Mouse (Mus musculus) midbrain, embryonic 10.5 days (tissue): ENCODE data around the gene Gm11032. TPM values are rescaled to one million over a fixed set of nuclear protein-coding genes. Genes with fewer than 3 reads are reported as not detected.
A peak's percentile ranks its signal among the peaks of the same experiment; 100 is the strongest.

Source experiments
- DNase-seq: peaks from one replicate; pipeline ENCODE4 v3.0.0-alpha.2; 2017; ENCODE audit warnings: low spot score
- H3K27ac ChIP-seq: fragments of 300-500 bp; sonication (generic); replicated peaks from 2 replicates; pipeline ENCODE4 v1.5.1; 2016; ENCODE audit warnings: mild to moderate bottlenecking
- H3K27me3 ChIP-seq: fragments of 300-500 bp; sonication (generic); 2 replicates; pipeline ENCODE4 v1.6.1; 2016; ENCODE audit warnings: low read depth, mild to moderate bottlenecking; ENCODE audit not compliant: poor library complexity, severe bottlenecking
- H3K36me3 ChIP-seq: fragments of 300-500 bp; sonication (generic); 2 replicates; pipeline ENCODE4 v1.6.1; 2016; ENCODE audit warnings: mild to moderate bottlenecking, moderate library complexity
- H3K4me1 ChIP-seq: fragments of 300-500 bp; sonication (generic); 2 replicates; pipeline ENCODE4 v1.6.1; 2016
- H3K4me3 ChIP-seq: fragments of 300-500 bp; sonication (generic); 2 replicates; pipeline ENCODE4 v1.5.1; 2016; ENCODE audit warnings: mild to moderate bottlenecking, moderate library complexity
- H3K9me3 ChIP-seq: fragments of 300-500 bp; sonication (generic); replicated peaks from 2 replicates; pipeline ENCODE4 v1.6.1; 2016; ENCODE audit warnings: mild to moderate bottlenecking
- WGBS: fragments of 180-500 bp; shearing (Covaris S2); methylation state at CpG from one replicate; pipeline ENCODE4 v1.1.7; 2016; 5-methylcytosine and 5-hydroxymethylcytosine counted together
- polyA plus RNA-seq: library from polyadenylated mRNA; unstranded; fragments of >200 nt; fragmentation: Nextera tagmentation; extraction: Ambion mirVana; gene quantifications from 2 replicates; pipeline ENCODE4 v1.2.1, GENCODE M21; 2016

Gene Gm11032
- polyA plus RNA-seq, 1 experiment from 2014 or later: not detected

DNA sequence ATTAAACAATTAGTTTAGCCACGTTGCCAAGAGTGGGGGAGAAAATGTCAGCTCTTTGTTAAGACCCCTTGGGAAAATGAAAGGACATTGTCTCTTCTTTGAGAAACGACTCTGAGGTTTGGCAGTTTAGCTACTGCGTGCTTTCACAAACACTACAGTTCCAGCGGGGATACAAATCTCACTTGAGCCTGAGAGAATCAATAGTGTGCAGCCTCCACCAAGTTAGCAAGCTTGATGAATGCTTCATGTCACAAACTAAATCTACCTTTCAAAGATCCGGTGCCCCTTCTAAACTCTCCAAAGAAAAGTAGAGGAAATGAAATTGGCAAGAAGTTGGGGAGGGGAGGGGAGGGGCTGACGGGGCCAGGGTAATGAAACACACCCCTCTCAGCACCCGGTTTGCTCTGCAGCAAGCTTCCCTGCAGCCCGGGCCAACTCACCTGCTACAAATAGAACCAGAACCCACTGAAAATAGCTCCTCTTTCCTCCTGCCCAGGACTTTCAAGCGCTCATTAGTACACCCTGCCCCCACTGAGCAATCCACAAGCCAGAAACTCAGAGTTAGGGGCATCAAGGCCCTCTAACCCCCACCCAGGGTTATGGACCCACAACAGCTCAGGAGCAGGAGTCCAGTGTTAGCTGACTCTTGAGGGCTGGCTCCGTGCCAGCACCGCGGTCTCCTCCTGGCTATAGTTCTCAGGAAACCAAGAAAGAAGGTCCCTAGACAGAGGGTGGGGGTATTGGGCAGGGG, 17.0 kb upstream of the Gm11032 start:
- H3K4me1 ChIP-seq: peaks cover 14% of the 10 kb centered on the region
- no peaks in the 10 kb centered on the region for H3K9me3 ChIP-seq
- WGBS: 57% methylated on average over 12 of the region's 12 CpGs
- no peaks in the 10 kb centered on the region for H3K27me3 ChIP-seq
- no peak overlapping the region for H3K27ac ChIP-seq
- H3K4me3 ChIP-seq: no peak overlapping the region
- DNase-seq: no peak
- no peaks in the 10 kb centered on the region for H3K36me3 ChIP-seq

DNA sequence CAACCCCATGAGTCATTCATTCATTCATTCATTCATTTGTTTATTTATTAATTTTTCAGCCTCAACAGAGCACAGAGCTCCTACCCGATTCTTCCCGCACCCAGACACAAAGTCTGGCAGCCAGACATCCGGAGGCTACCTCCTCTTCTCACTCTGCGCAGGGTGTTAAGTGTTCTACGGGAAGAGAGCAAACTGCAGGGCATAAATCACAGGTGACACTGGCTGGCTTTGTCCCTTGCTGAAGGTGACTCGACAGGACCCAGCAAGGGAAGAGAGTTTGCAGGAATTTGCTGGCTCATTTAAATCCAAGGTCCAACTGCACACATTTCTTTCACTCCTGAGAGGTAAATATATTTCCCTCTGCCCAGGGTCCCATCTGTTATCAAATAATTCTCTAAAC, 15.4 kb upstream of the Gm11032 start:
- Histone ChIP-seq H3K27ac (no peak overlapping the region), H3K4me3 (no peak overlapping the region), H3K9me3 (no peaks in the 10 kb centered on the region), H3K36me3 (no peaks in the 10 kb centered on the region), H3K4me1 (peaks cover 14% of the 10 kb centered on the region), H3K27me3 (no peaks in the 10 kb centered on the region)
- DNase-seq: no peak
- WGBS: 71% methylated on average over 6 of the region's 6 CpGs

DNA sequence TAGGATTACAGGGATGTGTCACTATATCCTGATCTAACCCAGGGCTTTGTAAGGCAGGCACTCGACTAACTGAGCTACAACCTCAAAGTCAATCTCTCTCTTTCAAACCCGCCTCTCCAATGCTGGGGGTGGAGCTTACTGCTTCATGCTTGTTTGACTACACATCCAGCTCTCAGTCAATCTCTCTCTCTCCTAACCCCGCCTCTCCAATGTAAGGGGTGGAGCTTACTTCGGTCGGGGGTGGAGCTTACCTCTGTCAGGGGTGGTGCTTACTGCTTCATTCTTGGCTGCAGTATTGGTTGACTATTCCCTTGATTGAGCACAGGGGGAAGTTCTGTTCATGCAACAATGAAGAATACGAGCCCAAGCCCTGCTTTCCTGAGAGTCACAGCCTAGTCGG, 14.5 kb upstream of the Gm11032 start:
- 49% methylated on average over 7 of the region's 7 CpGs for WGBS

DNA sequence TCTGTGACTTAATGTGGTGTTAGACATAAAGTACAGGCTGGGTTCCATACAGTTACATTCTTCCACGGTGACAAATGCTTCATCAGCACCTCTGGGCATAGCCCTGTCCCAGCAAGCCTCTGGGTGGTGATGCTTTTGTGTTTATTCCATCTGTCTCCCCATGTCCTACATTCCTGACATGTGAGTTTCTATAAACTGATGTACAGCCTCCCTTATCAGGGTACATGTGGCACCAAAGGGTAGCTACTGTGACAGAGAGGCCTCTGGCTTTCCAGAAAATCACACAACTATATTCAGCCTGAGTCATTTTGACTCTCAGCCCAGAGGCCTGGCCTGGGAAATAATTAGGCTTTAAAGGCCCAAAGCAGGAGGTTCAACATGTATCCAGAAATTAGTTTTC, 13.3 kb upstream of the Gm11032 start:
- peaks cover 14% of the 10 kb centered on the region for H3K4me1 ChIP-seq

More for the DNA sequence above, 14.5 kb upstream of the Gm11032 start:
- Histone ChIP-seq H3K36me3 (no peaks in the 10 kb centered on the region), H3K9me3 (no peaks in the 10 kb centered on the region), H3K4me1 (peaks cover 14% of the 10 kb centered on the region), H3K27me3 (no peaks in the 10 kb centered on the region), H3K27ac (no peak overlapping the region), H3K4me3 (no peak overlapping the region)
- DNase-seq: no peak

DNA sequence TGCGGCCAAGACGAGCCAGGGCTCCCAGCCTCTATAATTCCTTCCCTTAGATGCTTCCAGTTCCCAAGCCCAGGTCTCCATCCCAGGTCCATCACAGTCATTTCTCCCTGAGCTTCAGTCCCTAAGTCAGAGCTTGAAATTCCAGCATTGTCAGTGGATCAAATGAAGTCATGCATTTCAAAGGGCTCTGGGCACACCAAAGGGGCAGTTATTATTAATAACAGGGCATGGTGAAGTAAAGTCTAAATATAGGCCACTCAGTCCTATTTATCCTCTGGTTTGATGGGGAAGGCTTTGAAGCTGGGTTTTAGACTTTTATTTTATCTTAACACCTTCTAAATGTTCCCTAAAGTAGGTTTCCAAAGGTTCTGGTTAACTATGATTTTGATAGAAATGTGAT, 8.0 kb upstream of the Gm11032 start:
- no peaks in the 10 kb centered on the region for H3K36me3 ChIP-seq
- no peak overlapping the region for H3K4me3 ChIP-seq
- no peaks in the 10 kb centered on the region for H3K4me1 ChIP-seq
- no peaks in the 10 kb centered on the region for H3K27me3 ChIP-seq
- 80% methylated on average over 2 of the region's 2 CpGs for WGBS
- no peak overlapping the region for H3K27ac ChIP-seq
- no peak for DNase-seq
- H3K9me3 ChIP-seq: no peaks in the 10 kb centered on the region

More for the DNA sequence above, 13.3 kb upstream of the Gm11032 start:
- 86% methylated on average over 1 of the region's 1 CpGs for WGBS
- Histone ChIP-seq H3K36me3 (no peaks in the 10 kb centered on the region), H3K27ac (no peak overlapping the region), H3K4me3 (no peak overlapping the region), H3K27me3 (no peaks in the 10 kb centered on the region), H3K9me3 (no peaks in the 10 kb centered on the region)
- DNase-seq: no peak

DNA sequence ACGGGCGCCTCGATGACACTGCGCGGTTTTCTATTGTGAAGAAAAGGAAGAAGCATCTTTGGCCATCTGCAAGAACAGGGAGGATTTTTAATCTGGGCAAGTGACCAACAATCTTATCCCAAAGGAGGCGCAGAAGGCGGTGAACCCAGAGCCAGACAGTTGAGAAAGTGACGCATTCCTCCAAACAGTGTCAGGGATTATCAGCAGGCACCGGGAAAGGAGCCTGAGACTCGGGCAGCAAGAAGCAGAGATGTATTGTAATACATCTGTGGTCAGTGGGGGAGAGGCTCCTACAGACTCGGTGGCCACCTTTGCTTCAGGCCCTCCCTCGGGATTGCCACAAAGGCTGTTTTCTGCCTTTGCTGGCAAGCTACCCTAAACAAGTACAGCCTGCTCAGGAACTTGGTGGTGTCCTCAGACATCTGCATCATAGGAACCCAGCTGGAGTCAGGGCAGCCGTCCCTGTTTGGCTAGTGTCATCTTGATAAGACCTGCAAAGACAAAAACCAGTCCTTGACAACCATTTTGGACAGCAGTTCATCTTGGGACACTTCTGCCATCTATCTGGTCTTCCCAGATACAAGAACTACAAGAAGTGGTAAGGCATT, 738 bp downstream of the Gm11032 start:
- H3K27ac ChIP-seq: no peak overlapping the region
- H3K27me3 ChIP-seq: no peaks in the 10 kb centered on the region
- no peak overlapping the region for H3K4me3 ChIP-seq
- WGBS: 58% methylated on average over 13 of the region's 13 CpGs
- H3K4me1 ChIP-seq: 0 out of 2 replicates have a peak, but pooled peaks cover under 1% of the 10 kb centered on the region
- no peaks in the 10 kb centered on the region for H3K36me3 ChIP-seq
- DNase-seq: no peak
- H3K9me3 ChIP-seq: no peaks in the 10 kb centered on the region

DNA sequence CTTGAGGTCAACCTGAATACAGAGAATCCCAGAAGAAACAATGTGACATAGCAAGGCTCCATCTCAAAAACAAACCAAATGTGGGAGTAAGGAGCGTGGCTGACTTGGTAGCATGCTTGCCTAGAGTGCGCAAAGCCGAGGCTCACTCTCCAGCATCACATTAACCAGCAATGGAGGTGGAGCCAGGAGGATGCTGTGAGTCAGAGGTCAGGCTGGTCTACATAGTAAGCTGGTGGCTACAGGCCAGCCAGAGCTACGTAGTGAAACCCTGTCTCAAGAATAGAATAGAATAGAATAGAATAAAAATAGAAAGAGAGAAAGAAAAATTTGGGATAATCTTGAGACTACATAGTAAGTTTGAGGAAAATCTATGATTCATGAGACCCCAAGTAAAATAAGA, 2.0 kb downstream of the Gm11032 start:
- Histone ChIP-seq H3K27ac (no peak overlapping the region), H3K4me3 (no peak overlapping the region), H3K9me3 (no peaks in the 10 kb centered on the region), H3K36me3 (no peaks in the 10 kb centered on the region), H3K27me3 (no peaks in the 10 kb centered on the region), H3K4me1 (peaks cover 7% of the 10 kb centered on the region)
- WGBS: 89% methylated on average over 4 of the region's 4 CpGs
- DNase-seq: no peak

DNA sequence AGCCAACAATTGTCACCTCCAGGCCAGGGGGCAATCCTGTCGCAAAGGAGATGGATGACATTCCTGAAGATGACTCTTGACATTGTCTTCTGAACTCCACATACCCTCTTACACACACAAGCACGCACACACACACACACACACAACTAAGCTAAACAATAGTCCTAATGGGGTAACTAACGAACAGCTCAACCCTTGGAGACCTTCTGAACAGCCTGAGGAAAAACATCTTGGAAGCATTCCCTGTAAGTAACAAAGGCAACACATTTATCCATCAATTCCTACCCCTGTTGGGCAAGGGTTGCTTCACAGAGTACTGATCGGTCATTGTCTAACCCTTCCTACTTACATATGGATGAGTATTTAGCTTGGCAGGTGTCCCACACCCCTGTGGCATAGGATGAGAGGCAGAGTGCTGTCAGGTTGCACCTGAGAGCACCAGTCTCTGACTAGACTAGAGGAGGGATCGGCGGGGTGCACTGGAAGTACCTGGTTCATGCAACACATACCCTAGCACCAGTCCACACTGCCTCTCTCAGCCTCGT, 2.6 kb downstream of the Gm11032 start:
- 83% methylated on average over 7 of the region's 7 CpGs for WGBS
- Histone ChIP-seq H3K36me3 (no peaks in the 10 kb centered on the region), H3K27ac (no peak overlapping the region)

DNA sequence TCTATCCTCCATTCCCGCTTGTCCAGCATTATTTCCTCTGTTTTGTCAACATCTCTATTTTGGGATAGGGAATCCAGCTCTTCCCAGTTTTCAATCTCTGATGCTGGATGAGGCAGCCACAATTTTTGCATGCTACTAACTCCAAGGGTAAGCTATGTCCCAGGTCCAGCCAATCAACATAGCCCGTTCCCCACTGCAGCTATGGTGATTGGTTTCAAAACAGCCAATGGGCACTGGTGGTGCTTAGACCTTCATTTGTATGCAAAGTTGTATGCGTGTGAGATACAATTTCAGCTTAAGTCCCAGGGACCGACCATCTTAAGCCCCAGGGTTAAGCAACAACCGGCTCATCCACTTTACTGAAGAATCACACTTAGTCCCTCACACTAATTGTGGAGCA, 3.1 kb downstream of the Gm11032 start:
- Histone ChIP-seq H3K36me3 (no peaks in the 10 kb centered on the region), H3K4me3 (no peak overlapping the region), H3K4me1 (peaks cover 7% of the 10 kb centered on the region), H3K27me3 (no peaks in the 10 kb centered on the region), H3K27ac (no peak overlapping the region), H3K9me3 (no peaks in the 10 kb centered on the region)
- DNase-seq: no peak
- 56% methylated on average over 5 of the region's 5 CpGs for WGBS

More for the DNA sequence above, 2.6 kb downstream of the Gm11032 start:
- H3K4me1 ChIP-seq: peaks cover 7% of the 10 kb centered on the region
- DNase-seq: no peak
- no peak overlapping the region for H3K4me3 ChIP-seq
- no peaks in the 10 kb centered on the region for H3K27me3 ChIP-seq
- H3K9me3 ChIP-seq: no peaks in the 10 kb centered on the region

DNA sequence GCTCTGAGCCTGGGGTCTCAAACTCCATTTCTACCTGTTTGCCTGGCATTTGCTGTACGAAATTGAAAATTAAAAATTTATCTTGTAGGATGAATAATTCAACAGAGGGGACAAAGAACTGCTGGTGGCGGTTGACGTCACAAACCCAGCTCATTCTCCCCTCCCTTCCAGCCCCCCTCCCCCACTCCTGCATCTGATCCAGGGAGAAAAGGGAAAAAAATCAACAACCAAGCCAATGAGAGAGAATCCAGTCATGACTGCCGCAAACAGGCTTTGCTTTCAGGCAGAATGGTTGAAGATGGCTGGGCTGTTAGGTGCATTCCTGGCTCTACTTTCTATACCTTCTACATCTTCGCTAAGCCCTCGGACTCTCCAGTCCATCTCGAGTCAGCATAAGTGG, 6.1 kb downstream of the Gm11032 start:
- no peak overlapping the region for H3K27ac ChIP-seq
- DNase-seq: no peak
- H3K27me3 ChIP-seq: no peaks in the 10 kb centered on the region
- peaks cover 24% of the 10 kb centered on the region for H3K4me1 ChIP-seq
- H3K9me3 ChIP-seq: no peaks in the 10 kb centered on the region
- H3K36me3 ChIP-seq: no peaks in the 10 kb centered on the region
- 76% methylated on average over 7 of the region's 7 CpGs for WGBS
- no peak overlapping the region for H3K4me3 ChIP-seq

DNA sequence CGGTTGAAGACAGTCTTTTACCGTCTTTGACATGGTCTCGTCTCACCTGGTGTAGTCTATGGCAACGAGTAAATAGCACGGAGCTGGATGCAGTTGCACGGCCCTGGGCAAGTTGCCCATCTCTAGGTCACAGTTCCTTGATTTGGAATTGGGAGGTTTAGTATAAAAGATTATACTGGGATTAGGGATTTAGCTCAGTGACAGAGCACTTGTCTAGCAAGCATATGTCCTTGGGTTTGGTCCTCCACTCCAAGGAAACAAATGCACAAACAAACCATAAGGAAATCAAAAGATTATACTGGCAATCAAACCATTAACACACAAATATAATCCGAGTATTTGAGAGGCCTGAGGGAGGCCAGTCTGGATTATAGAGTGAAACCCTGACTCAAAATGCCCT, 7.8 kb downstream of the Gm11032 start:
- H3K4me1 ChIP-seq: peaks cover 24% of the 10 kb centered on the region
- 91% methylated on average over 7 of the region's 7 CpGs for WGBS
- H3K9me3 ChIP-seq: no peaks in the 10 kb centered on the region
- H3K36me3 ChIP-seq: no peaks in the 10 kb centered on the region
- H3K4me3 ChIP-seq: no peak overlapping the region
- H3K27me3 ChIP-seq: no peaks in the 10 kb centered on the region
- DNase-seq: no peak
- H3K27ac ChIP-seq: no peak overlapping the region

DNA sequence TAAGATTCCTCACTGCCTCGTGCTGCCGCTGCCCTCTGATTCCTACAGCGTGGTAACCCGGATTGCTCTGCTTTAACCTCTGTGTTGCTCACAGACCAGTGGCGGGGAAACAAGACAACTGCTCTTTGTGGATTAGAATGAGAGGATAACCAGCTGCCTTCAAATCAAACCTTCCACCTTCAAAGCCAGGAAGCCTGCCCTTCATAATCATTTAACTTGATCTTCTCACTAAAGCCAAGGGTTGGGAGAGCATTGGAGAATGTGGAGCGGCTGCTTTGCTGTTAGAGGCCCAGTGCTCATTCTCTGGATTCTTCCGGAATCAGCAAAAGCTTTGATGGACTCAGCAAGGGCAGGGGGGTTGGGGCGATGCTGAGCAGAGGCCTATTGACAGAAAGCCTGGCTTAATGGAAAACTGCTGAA, 10.0 kb downstream of the Gm11032 start:
- Histone ChIP-seq H3K9me3 (no peaks in the 10 kb centered on the region), H3K36me3 (no peaks in the 10 kb centered on the region), H3K27ac (peak overlapping the region; percentile 61), H3K27me3 (no peaks in the 10 kb centered on the region), H3K4me1 (peaks cover 24% of the 10 kb centered on the region), H3K4me3 (no peak overlapping the region)
- 31% methylated on average over 8 of the region's 8 CpGs for WGBS
- DNase-seq: peak; percentile 39

DNA sequence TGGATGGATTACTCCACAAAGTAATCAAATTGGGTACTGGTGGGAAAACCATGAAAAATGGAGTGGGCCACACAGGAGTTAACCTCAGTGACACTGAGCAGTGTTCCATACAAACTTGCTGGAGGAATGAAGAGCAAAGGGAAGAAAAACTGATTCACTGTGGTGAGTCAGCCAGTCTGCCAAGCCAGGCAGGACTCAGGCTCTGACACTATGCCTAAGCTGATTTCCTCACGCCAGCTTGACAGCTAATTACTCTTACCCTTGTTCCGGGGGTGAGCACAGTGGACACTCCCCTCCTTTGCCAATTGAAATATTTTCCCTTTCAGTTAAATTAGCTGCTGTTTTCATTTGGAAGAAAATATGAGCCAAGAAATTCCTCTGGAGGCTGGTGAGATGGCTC, 13.6 kb downstream of the Gm11032 start:
- DNase-seq: no peak
- WGBS: 66% methylated on average over 2 of the region's 2 CpGs
- H3K4me1 ChIP-seq: peaks cover 32% of the 10 kb centered on the region
- no peaks in the 10 kb centered on the region for H3K27me3 ChIP-seq
- no peaks in the 10 kb centered on the region for H3K36me3 ChIP-seq
- no peaks in the 10 kb centered on the region for H3K9me3 ChIP-seq
- H3K4me3 ChIP-seq: no peak overlapping the region
- H3K27ac ChIP-seq: no peak overlapping the region
